Mouse (Mus musculus): ENCODE measurements around the gene Fra10ac1. TPM values are rescaled to one million over a fixed set of nuclear protein-coding genes. Genes with fewer than 3 reads are reported as not detected.

Gene Fra10ac1
- total RNA-seq, 1 experiment, result 12.2 TPM

DNA sequence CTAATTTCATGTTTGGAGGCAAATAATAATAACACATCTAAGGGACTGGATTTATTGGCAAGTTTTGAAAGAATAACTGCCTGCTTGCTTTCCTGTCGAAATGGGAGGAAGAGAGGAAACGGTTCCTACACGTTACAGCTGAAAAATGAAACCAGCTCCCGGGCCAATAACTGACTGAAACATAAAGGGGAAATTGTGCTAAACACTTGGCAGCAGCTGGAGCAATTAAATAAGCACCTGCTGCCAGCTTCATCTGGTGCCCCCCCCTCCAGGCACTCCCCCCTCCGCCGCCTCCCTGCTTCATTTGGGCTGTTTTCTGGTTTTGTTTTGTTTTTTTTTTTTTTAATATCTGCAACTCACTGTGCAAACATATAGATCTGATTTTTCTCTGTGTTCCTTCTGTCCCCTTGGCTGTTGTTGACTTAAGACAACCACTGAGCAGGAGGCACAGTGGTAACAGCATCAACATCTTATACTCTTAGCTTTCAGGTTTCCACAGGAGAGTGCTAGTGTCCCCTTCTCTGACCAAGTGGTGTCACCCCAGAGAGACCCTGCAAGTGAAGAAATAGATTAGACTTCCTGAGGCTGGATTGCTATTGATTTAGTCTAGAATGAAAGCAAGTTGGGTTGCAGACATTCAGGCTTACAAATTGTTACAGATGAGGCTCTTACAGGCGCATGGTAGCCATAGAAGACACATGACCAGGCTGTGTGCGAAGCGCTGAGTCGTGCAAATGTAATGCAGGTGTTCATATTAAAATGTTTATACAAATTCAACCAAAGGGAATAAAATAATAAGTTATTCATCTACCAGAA lies 21.6 kb upstream of the Fra10ac1 start:
- DNase-seq (ENCODE audit: low read depth, low spot score), result no peak
- Histone ChIP-seq H3K36me3 (ENCODE audit: control insufficient read depth, insufficient read depth, low read length, poor library complexity, severe bottlenecking) (no peaks in the 10 kb centered on the region), H3K27ac (ENCODE audit: insufficient read depth, low read depth, low read length, poor library complexity, severe bottlenecking) (no peak overlapping the region), H3K9ac (ENCODE audit: insufficient read depth, low read depth, low read length, poor library complexity, severe bottlenecking) (no peak overlapping the region), H3K4me3 (ENCODE audit: insufficient read depth in 1 of 2, low read depth in 1 of 2, low read length in 2 of 2, poor library complexity in 1 of 2, severe bottlenecking in 1 of 2) (no peak overlapping the region), H3K4me1 (ENCODE audit: control insufficient read depth in 2 of 2, insufficient read depth in 2 of 2, low read length in 2 of 2, poor library complexity in 1 of 2) (peaks cover 0 to 3% of the 10 kb centered on the region in 2 experiments; a peak in 1 of 4 replicates), H3K9me3 (ENCODE audit: control insufficient read depth, insufficient read depth, low read depth, low read length) (no peaks in the 10 kb centered on the region)
- in situ Hi-C loops (cut with MboI; ENCODE audit: low sequenced_read_pairs in 2 of 2, unreplicated experiment in 2 of 2), result no loop called here
- TF ChIP-seq ZC3H11A (IDR thresholded peaks at IDR 0.05; ENCODE audit: borderline replicate concordance, low read depth, low read length) (no peak), CHD2 (IDR thresholded peaks at IDR 0.05; ENCODE audit: low read depth, low read length) (no peak), ZNF384 (IDR thresholded peaks at IDR 0.05; ENCODE audit: low read depth, low read length) (no peak)

DNA sequence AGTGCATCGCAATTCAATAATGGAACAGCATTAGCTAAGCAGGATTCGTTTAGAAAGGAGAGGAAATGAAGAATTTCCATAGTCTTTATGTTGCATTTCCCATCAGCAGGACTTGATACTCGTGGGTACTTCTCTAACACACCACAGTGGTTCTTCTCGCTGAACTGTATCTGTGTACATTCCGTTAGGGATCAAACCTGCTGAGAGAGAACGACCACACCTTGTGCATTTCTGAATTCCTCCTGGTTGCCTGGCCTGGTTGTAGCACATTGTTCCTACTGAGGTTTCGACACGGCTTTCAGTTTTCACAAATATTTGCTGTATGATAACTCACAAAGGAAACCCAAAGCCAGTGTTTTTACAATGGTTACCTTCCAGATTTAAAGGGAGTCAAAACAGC lies 20.8 kb upstream of the Fra10ac1 start:
- Histone ChIP-seq H3K4me1 (ENCODE audit: control insufficient read depth in 2 of 2, insufficient read depth in 2 of 2, low read length in 2 of 2, poor library complexity in 1 of 2) (peaks cover 0 to 3% of the 10 kb centered on the region in 2 experiments; a peak in 1 of 4 replicates), H3K9me3 (ENCODE audit: control insufficient read depth, insufficient read depth, low read depth, low read length) (no peaks in the 10 kb centered on the region), H3K9ac (ENCODE audit: insufficient read depth, low read depth, low read length, poor library complexity, severe bottlenecking) (no peak overlapping the region), H3K4me3 (ENCODE audit: insufficient read depth in 1 of 2, low read depth in 1 of 2, low read length in 2 of 2, poor library complexity in 1 of 2, severe bottlenecking in 1 of 2) (no peak overlapping the region), H3K27ac (ENCODE audit: insufficient read depth, low read depth, low read length, poor library complexity, severe bottlenecking) (no peak overlapping the region), H3K36me3 (ENCODE audit: control insufficient read depth, insufficient read depth, low read length, poor library complexity, severe bottlenecking) (no peaks in the 10 kb centered on the region)
- DNase-seq (ENCODE audit: low read depth, low spot score), result no peak
- in situ Hi-C loops (cut with MboI; ENCODE audit: low sequenced_read_pairs in 2 of 2, unreplicated experiment in 2 of 2), result no loop called here
- TF ChIP-seq CHD2 (IDR thresholded peaks at IDR 0.05; ENCODE audit: low read depth, low read length), result no peak
- TF ChIP-seq ZC3H11A (IDR thresholded peaks at IDR 0.05; ENCODE audit: borderline replicate concordance, low read depth, low read length), result no peak
- TF ChIP-seq HCFC1 (IDR thresholded peaks at IDR 0.05; ENCODE audit: borderline replicate concordance, insufficient read depth, low read length), result no peak
- TF ChIP-seq ZNF384 (IDR thresholded peaks at IDR 0.05; ENCODE audit: low read depth, low read length), result no peak
- TF ChIP-seq MAFK (IDR thresholded peaks at IDR 0.05; ENCODE audit: insufficient read depth, low read depth, low read length), result no peak

DNA sequence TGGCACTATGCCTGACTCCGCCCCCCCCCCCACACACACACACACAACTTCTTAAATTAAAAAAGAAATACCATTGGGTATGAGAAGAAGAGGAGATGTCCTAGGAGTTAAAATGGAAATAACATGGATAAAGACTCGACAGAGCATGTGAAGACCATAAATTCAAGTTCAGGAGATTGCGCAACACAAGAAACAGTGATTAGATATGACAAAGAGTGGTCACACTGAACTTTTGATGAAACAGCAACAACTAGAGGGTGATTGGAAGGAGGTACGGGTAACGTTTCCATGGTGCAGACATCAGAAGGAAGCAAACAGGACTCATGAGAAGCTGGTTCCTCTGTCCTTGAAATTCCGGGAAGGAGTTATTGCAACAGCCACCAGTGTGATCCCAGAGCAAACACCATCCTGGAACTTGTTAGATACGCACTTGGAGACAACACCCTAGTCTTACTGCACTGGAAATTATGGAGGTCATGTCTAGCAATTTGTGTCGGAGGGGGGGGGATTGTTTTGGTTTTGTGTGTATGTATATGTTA lies 18.4 kb upstream of the Fra10ac1 start:
- in situ Hi-C loops (cut with MboI; ENCODE audit: low sequenced_read_pairs in 2 of 2, unreplicated experiment in 2 of 2), result no loop called here
- no peak overlapping the region for H3K4me3 ChIP-seq (ENCODE audit: insufficient read depth in 1 of 2, low read depth in 1 of 2, low read length in 2 of 2, poor library complexity in 1 of 2, severe bottlenecking in 1 of 2)
- H3K4me1 ChIP-seq (ENCODE audit: control insufficient read depth in 2 of 2, insufficient read depth in 2 of 2, low read length in 2 of 2, poor library complexity in 1 of 2), result peaks cover 3 to 4% of the 10 kb centered on the region in 2 experiments; a peak in 2 of 4 replicates
- no peaks in the 10 kb centered on the region for H3K36me3 ChIP-seq (ENCODE audit: control insufficient read depth, insufficient read depth, low read length, poor library complexity, severe bottlenecking)
- no peak for DNase-seq (ENCODE audit: low read depth, low spot score)
- TF ChIP-seq CHD2 (IDR thresholded peaks at IDR 0.05; ENCODE audit: low read depth, low read length), result no peak
- no peak for TF ChIP-seq HCFC1 (IDR thresholded peaks at IDR 0.05; ENCODE audit: borderline replicate concordance, insufficient read depth, low read length)
- no peak for TF ChIP-seq MAFK (IDR thresholded peaks at IDR 0.05; ENCODE audit: insufficient read depth, low read depth, low read length)
- no peak for TF ChIP-seq ZC3H11A (IDR thresholded peaks at IDR 0.05; ENCODE audit: borderline replicate concordance, low read depth, low read length)
- no peak for TF ChIP-seq ZNF384 (IDR thresholded peaks at IDR 0.05; ENCODE audit: low read depth, low read length)
- no peaks in the 10 kb centered on the region for H3K9me3 ChIP-seq (ENCODE audit: control insufficient read depth, insufficient read depth, low read depth, low read length)
- no peak overlapping the region for H3K27ac ChIP-seq (ENCODE audit: insufficient read depth, low read depth, low read length, poor library complexity, severe bottlenecking)
- no peak overlapping the region for H3K9ac ChIP-seq (ENCODE audit: insufficient read depth, low read depth, low read length, poor library complexity, severe bottlenecking)

DNA sequence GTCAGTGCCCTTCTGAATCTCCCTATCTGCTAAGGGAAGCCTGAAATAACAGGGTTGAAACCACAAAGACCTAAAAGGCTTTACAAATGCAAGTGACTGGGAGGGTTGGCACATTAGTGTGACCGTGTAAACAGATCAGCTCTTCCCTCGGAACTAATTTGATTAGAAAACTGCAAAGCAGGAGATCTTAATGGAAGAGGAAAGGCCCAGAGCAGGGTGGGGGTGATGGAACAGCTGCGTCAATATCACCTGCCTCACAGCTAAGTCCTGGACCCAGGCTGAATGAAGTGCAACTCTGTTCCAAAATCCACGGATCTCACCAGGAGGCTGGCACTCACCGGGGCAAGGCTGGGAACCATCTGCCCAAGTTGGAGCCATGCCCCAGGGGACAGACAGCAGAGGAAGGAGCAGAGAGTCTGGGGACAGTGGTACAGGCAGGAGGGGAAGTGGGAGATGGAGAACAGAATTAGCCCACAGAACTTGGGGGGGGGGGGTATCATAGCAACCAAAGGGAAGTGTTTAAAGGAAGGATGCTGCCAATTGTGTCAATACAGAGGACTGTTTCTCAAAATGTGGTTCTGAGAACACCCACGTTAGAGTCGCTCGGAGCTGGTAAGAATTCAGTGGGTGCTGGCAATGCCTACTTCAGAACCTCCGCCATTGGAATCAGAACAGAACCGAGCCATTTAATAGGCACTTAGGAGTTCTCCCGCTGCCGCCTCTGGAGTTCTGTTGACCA lies 14.4 kb upstream of the Fra10ac1 start:
- TF ChIP-seq ZC3H11A (IDR thresholded peaks at IDR 0.05; ENCODE audit: borderline replicate concordance, low read depth, low read length) (no peak), CHD2 (IDR thresholded peaks at IDR 0.05; ENCODE audit: low read depth, low read length) (no peak), HCFC1 (IDR thresholded peaks at IDR 0.05; ENCODE audit: borderline replicate concordance, insufficient read depth, low read length) (no peak), ZNF384 (IDR thresholded peaks at IDR 0.05; ENCODE audit: low read depth, low read length) (no peak), MAFK (IDR thresholded peaks at IDR 0.05; ENCODE audit: insufficient read depth, low read depth, low read length) (no peak)
- Histone ChIP-seq H3K36me3 (ENCODE audit: control insufficient read depth, insufficient read depth, low read length, poor library complexity, severe bottlenecking) (no peaks in the 10 kb centered on the region), H3K27ac (ENCODE audit: insufficient read depth, low read depth, low read length, poor library complexity, severe bottlenecking) (0 out of 2 replicates have a peak overlapping the region, but pooled peaks have one; percentile 28), H3K4me1 (ENCODE audit: control insufficient read depth in 2 of 2, insufficient read depth in 2 of 2, low read length in 2 of 2, poor library complexity in 1 of 2) (peaks cover 2 to 13% of the 10 kb centered on the region in 2 experiments; a peak in 2 of 4 replicates), H3K9me3 (ENCODE audit: control insufficient read depth, insufficient read depth, low read depth, low read length) (no peaks in the 10 kb centered on the region), H3K4me3 (ENCODE audit: insufficient read depth in 1 of 2, low read depth in 1 of 2, low read length in 2 of 2, poor library complexity in 1 of 2, severe bottlenecking in 1 of 2) (peak overlapping the region in 1 of 2 experiments; percentile 70; a peak in 2 of 4 replicates), H3K9ac (ENCODE audit: insufficient read depth, low read depth, low read length, poor library complexity, severe bottlenecking) (peak overlapping the region; percentile 25; the same call in 1 of the 2 replicates)
- in situ Hi-C loops (cut with MboI; ENCODE audit: low sequenced_read_pairs in 2 of 2, unreplicated experiment in 2 of 2), result no loop called here
- DNase-seq (ENCODE audit: low read depth, low spot score), result no peak
